Comparison of ENCODE assay signal across 25 mouse cellular contexts in the genomic region with DNA sequence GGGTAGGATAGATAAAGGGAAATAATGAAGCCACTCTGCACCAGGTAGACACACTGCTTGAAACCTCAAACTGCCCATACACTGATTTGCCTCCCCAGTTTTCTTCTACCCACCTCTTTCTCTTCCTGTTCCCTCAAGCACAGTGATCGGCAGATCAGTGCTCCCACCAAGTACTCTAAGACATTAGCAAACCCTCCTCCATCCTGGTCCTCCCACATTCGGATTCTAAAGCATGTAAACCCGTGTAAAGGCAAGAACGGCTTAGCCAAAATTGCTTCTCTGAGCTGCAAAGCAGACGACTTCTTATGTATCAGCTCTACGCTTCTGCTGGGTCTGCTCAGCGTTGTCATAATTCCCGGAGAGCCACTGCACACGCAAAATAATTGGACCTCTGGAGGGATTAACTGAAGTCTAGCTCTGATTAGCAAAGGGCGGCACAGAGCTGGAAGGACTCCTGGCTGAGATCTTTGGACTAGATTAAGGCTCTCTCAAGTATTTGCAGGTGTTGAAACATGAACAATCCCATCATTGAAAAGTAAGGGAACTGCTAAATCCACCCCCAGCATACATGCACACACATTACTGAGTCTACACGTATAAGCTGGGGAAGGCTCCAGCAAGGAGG.
A peak's percentile ranks its signal among the peaks of the same experiment; 100 is the strongest.
DNase-seq lines count a peak whose midpoint lies in the region; ATAC-seq and TF ChIP-seq lines count a peak whose summit lies in the region.
"Had no signal": no experiment of that assay in that cellular context is flagged by ENCODE, and none has a peak within 500 bp of the region (broad histone marks: within the 10 kb centered on the region; RNA-seq: fewer than 3 reads in every experiment).

No protein-coding gene starts in this region.

- H3K27me3 ChIP-seq in midbrain, embryonic 11.5 days (ENCODE audit: control insufficient read depth, insufficient read depth, low read length), result no peaks in the 10 kb centered on the region
- H3K27me3 ChIP-seq in midbrain, embryonic 13.5 days, result no peaks in the 10 kb centered on the region
- H3K27me3 ChIP-seq in midbrain, postnatal 0 days (ENCODE audit: insufficient read depth, low read length), result no peaks in the 10 kb centered on the region
- H3K27me3 ChIP-seq: forebrain, embryonic 15.5 days; limb, embryonic 15.5 days; neural tube, embryonic 12.5 days had no signal

- H3K9me3 ChIP-seq in midbrain, embryonic 11.5 days (ENCODE audit: control insufficient read depth, low read length), result no peaks in the 10 kb centered on the region
- no peaks in the 10 kb centered on the region for H3K9me3 ChIP-seq in midbrain, embryonic 13.5 days
- H3K9me3 ChIP-seq in midbrain, postnatal 0 days (ENCODE audit: low read length), result no peaks in the 10 kb centered on the region
- H3K9me3 ChIP-seq: forebrain, embryonic 15.5 days; hindbrain, embryonic 10.5 days; limb, embryonic 15.5 days; neural tube, embryonic 12.5 days had no signal

- peak; percentile 13 to 17 for DNase-seq in frontal cortex, postnatal 36 days (ENCODE audit: low spot score in 2 of 2)
- DNase-seq in frontal cortex, postnatal 25 days (ENCODE audit: low spot score in 2 of 2), result no peak
- peak; percentile 81 for DNase-seq in midbrain, embryonic 11.5 days (ENCODE audit: low spot score, missing footprints)
- peak; percentile 61 for DNase-seq in brain, adult 2 months (ENCODE audit: low read depth, low spot score)
- no peak for DNase-seq in midbrain, postnatal 0 days (ENCODE audit: low spot score)
- DNase-seq in lung, postnatal 14 days, result no peak
- DNase-seq: adrenal gland, postnatal 14 days; cerebellum, adult 9-10 months; gastrocnemius, postnatal 36 days; kidney, postnatal 14 days; layer of hippocampus, postnatal 36 days; lung, embryonic 14.5 days; lung, postnatal 36 days; right cerebral cortex, postnatal 14 days; spleen, adult 18-20 months; thymus, postnatal 25 days had no signal

- no peaks in the 10 kb centered on the region for H3K4me1 ChIP-seq in midbrain, embryonic 11.5 days (ENCODE audit: control insufficient read depth, insufficient read depth, low read length)
- H3K4me1 ChIP-seq in midbrain, embryonic 13.5 days (replicated peaks), result no peaks in the 10 kb centered on the region
- H3K4me1 ChIP-seq in midbrain, postnatal 0 days (ENCODE audit: insufficient read depth, low read length), result no peaks in the 10 kb centered on the region
- H3K4me1 ChIP-seq: forebrain, embryonic 15.5 days; hindbrain, embryonic 10.5 days; limb, embryonic 15.5 days; neural tube, embryonic 12.5 days had no signal

- H3K4me3 ChIP-seq in midbrain, embryonic 11.5 days (ENCODE audit: low read depth, low read length), result no peak overlapping the region
- no peak overlapping the region for H3K4me3 ChIP-seq in midbrain, embryonic 13.5 days (replicated peaks)
- no peak overlapping the region for H3K4me3 ChIP-seq in midbrain, postnatal 0 days (ENCODE audit: low read depth, low read length)
- H3K4me3 ChIP-seq: forebrain, embryonic 15.5 days; hindbrain, embryonic 10.5 days; limb, embryonic 15.5 days; neural tube, embryonic 12.5 days had no signal

- no peak for TF ChIP-seq CTCF in midbrain, postnatal 0 days (IDR thresholded peaks at IDR 0.05)

- no peak overlapping the region for H3K9ac ChIP-seq in midbrain, embryonic 11.5 days (ENCODE audit: low read length)
- H3K9ac ChIP-seq in midbrain, embryonic 13.5 days (replicated peaks), result no peak overlapping the region
- no peak overlapping the region for H3K9ac ChIP-seq in midbrain, postnatal 0 days (replicated peaks; ENCODE audit: low read length, poor library complexity, severe bottlenecking)
- H3K9ac ChIP-seq: forebrain, embryonic 15.5 days; limb, embryonic 15.5 days; liver, embryonic 14.5 days; lung, embryonic 14.5 days; neural tube, embryonic 12.5 days had no signal

- no peak overlapping the region for H3K27ac ChIP-seq in midbrain, embryonic 11.5 days (ENCODE audit: low read depth, low read length)
- H3K27ac ChIP-seq in midbrain, embryonic 13.5 days, result no peak overlapping the region
- H3K27ac ChIP-seq in midbrain, postnatal 0 days (ENCODE audit: low read depth, low read length), result no peak overlapping the region
- H3K27ac ChIP-seq: forebrain, embryonic 15.5 days; hindbrain, embryonic 10.5 days; limb, embryonic 15.5 days; liver, embryonic 14.5 days; neural tube, embryonic 12.5 days had no signal

- no peak for ATAC-seq in midbrain, embryonic 11.5 days (ENCODE audit: low FRiP score)
- no peak for ATAC-seq in midbrain, embryonic 13.5 days
- ATAC-seq in midbrain, postnatal 0 days (ENCODE audit: low FRiP score), result peak; percentile 48; the same call in 1 of the 2 replicates
- ATAC-seq: CD4-positive, CD25-positive, alpha-beta regulatory T cell, adult 4 months; forebrain, embryonic 15.5 days; hindbrain, embryonic 16.5 days; intestine, embryonic 16.5 days had no signal

- H3K36me3 ChIP-seq in midbrain, embryonic 11.5 days (ENCODE audit: control insufficient read depth, insufficient read depth, low read length), result no peaks in the 10 kb centered on the region
- no peaks in the 10 kb centered on the region for H3K36me3 ChIP-seq in midbrain, embryonic 13.5 days
- H3K36me3 ChIP-seq in midbrain, postnatal 0 days (ENCODE audit: insufficient read depth, low read length), result no peaks in the 10 kb centered on the region
- H3K36me3 ChIP-seq: forebrain, embryonic 15.5 days; hindbrain, embryonic 10.5 days; limb, embryonic 15.5 days; neural tube, embryonic 12.5 days had no signal

- H3K4me2 ChIP-seq in midbrain, embryonic 11.5 days, result no peak overlapping the region
- H3K4me2 ChIP-seq in midbrain, embryonic 13.5 days (replicated peaks), result no peak overlapping the region
- H3K4me2 ChIP-seq in midbrain, postnatal 0 days (ENCODE audit: low read depth, low read length, poor library complexity, severe bottlenecking), result no peak overlapping the region
- H3K4me2 ChIP-seq: forebrain, embryonic 15.5 days; limb, embryonic 15.5 days; lung, embryonic 14.5 days; neural tube, embryonic 12.5 days had no signal

- 82% methylated on average over 11 of the region's 11 CpGs for WGBS in midbrain, embryonic 11.5 days
- 70% methylated on average over 11 of the region's 11 CpGs for WGBS in midbrain, embryonic 13.5 days
- 56% methylated on average over 11 of the region's 11 CpGs for WGBS in midbrain, postnatal 0 days

Comparison
In these comparisons a context has a peak if more than half of its experiments do, and no peak if none do; other contexts are left out.
1. DNase-seq: peak in frontal cortex, postnatal 36 days (2 of 2), midbrain, embryonic 11.5 days (single experiment) and brain, adult 2 months (single experiment); none in frontal cortex, postnatal 25 days (0 of 2), midbrain, postnatal 0 days (single experiment) and lung, postnatal 14 days (single experiment).